Mouse (Mus musculus) adrenal gland, adult 2 months (tissue): ENCODE results near the gene Igsf21. TPM values are rescaled to one million over a fixed set of nuclear protein-coding genes. Genes with fewer than 3 reads are reported as not detected.

Source experiments
- DNase-seq: peaks from one replicate; pipeline ENCODE4 v3.0.0; 2021
- long read RNA-seq: library from polyadenylated mRNA; stranded (forward); transcript quantifications from one replicate; pipeline ENCODE4 v2.0.0, GENCODE M21; 2021
- polyA plus RNA-seq: library from polyadenylated mRNA; depleted of rRNA; stranded (reverse); fragments of >200 nt; gene quantifications from 2 replicates; pipeline ENCODE4 v1.2.3, GENCODE M21; 2012; rRNA removed
- total RNA-seq, 2 experiments: library from RNA; stranded (reverse); gene quantifications; 2 replicates each; pipeline ENCODE4 v1.2.3; 2021

Igsf21 gene
- total RNA-seq, result 1 to 10 TPM; 4.5 to 6.9 TPM
- 1.3 and 2.3 TPM in 2 replicates for polyA plus RNA-seq
- long read RNA-seq, partial matches to known transcripts, result 5 of 5 reads
- long read RNA-seq, other reads (novel, unspliced or antisense), result 0 of 5 reads

DNA sequence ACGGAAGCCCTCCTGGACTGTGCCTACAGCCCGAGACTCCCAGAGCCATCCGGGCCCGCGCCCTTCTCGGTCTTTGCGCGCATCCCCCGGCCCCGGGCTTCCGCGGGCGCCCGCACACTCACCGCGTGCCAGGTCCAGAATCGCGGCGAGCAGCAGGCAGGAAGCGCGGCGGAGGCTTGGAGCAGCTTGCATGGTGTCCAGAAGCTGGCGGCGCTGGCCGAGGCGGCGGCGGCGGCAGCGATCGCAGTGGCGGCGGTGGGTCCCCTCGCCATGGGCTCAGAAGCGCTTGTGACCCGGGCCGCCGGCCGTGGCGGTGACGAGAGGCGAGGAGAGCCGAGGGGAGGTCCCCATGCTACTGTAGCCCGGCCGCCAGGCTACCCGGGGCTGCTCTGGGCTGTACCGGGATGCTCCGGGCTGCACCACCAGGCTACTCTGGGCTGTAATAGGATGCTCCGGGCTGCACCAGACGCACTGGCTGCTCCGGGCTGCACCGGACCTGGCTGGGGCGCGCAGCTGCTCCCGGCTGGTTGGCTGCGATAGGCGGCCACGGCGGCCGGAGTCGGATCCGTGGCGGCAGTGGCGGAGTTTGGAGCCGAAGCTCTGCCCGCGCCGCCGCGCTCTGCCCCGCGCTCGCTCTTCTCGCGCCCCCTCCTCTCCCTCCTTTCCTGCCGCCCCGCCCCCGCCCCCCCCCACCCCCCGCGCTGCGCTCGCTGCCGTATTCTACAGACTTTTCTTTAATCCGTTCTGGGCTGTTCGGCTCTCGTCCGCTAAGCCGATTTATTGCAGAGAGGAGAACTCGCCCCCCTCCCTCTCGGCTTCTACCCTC is at the start of gene Igsf21:
Igsf21 (minus strand) TSS at position 605 of the 826 bp plus-strand sequence.
- DNase-seq, result peak; percentile 16

- DNase-seq, result no peak
Observed at GRCm38 (mm10) chr4:140285726-140286316, 39.2 kb upstream of the Igsf21 start.

DNA sequence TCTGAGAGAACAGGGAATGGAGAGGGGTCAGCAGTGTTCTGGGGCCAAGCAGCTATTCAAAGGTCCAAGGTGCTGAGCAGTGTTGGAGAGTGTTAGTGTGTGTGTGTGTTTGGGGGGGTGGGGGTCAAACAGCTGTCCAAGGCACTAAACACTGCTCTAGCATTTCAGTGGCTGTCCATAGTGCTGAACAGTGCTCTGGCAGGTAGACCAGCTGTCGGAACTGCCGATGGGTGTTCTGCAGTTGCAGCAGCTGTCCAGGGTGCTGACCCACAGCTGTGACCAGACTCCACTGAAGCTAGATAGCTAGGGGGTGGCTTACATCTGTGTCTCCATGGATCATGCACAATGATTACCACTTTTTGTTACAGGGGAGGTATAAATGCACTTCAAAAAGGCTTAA is 36.8 kb upstream of the Igsf21 start:
- peak; percentile 38 for DNase-seq

GRCm38 (mm10) chr4:140278269-140278668 is 31.7 kb upstream of the Igsf21 start:
- DNase-seq, result no peak

DNA sequence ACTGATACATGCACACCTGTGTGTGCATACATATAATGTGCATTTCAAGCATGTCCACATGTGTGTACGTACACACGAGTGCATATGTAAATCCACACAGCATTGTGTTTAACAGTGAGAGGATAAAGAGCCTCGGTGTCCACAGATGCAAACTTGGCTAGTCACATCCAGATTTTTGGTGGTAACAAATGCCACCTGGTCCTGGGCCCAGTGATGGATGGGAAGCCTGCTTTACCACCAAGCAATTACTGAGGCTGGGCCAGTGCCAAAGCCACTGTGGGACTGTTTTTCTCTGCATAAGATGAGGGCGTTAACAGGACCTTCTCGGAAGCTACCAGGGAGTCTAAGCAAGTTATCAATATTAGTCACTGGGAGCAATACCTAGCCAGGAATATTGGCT is 25.3 kb upstream of the Igsf21 start:
- no peak for DNase-seq

GRCm38 (mm10) chr4:140270451-140270850 is 23.9 kb upstream of the Igsf21 start:
- DNase-seq, result no peak

- no peak for DNase-seq
Observed at GRCm38 (mm10) chr4:140269184-140269840, 22.7 kb upstream of the Igsf21 start.

DNA sequence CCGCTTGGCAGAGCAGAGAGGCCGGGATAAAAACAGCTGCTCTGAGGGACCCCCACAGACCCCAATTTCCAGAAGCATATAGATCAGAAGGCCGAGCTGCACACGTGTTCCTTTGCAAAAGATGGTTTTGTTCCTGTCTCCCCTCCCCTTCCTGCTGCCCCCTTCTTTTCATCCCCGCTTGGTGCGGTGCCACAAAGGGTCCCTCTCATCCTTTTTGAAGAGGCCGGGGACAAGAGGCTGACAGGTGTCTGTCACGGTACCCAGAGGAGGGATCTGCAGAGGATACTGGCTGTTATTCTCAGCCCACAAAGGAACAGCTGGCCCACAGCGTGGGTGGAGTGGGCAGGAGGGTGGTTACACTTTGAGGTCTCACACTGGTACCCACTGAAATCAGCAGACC is 21.3 kb upstream of the Igsf21 start:
- DNase-seq, result no peak

- DNase-seq, result no peak
Observed at GRCm38 (mm10) chr4:140267086-140267485, 20.5 kb upstream of the Igsf21 start.

- DNase-seq, result peak; percentile 33
Observed at GRCm38 (mm10) chr4:140258968-140259367, 12.4 kb upstream of the Igsf21 start.

- peak; percentile 7 for DNase-seq
Observed at GRCm38 (mm10) chr4:140252369-140252768, 5.8 kb upstream of the Igsf21 start.

GRCm38 (mm10) chr4:140249011-140249744 is 2.6 kb upstream of the Igsf21 start:
- DNase-seq, result peak; percentile 37

DNA sequence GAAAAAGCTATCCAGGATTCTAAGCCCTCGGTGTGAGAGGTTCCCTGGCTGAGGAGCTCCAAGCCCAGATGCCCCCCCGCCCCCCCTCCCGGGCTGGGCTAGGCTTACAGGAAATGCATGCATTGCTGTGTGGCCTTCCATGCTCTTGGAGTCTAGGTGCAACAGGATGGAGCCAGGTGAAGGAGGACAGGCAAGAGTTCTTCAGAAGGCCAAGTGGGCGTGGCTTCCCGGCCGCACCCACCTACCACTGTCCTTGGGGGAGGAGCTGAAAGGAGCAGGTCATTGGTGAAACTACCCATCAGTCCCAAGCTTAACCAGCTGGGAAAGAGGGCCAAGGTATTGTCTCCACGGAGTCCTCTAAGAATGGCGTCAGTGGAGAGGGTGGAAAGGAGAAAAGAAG is 1.8 kb upstream of the Igsf21 start:
- DNase-seq, result no peak

GRCm38 (mm10) chr4:140247006-140248003 is 721 bp upstream of the Igsf21 start:
- DNase-seq, result no peak

- no peak for DNase-seq
Observed at GRCm38 (mm10) chr4:140245286-140246179, 1.1 kb downstream of the Igsf21 start.

GRCm38 (mm10) chr4:140244835-140245234 is 1.7 kb downstream of the Igsf21 start:
- DNase-seq, result no peak

- DNase-seq, result no peak
Observed at GRCm38 (mm10) chr4:140244161-140244813, 2.3 kb downstream of the Igsf21 start.

GRCm38 (mm10) chr4:140243231-140243630 is 3.4 kb downstream of the Igsf21 start:
- no peak for DNase-seq

- DNase-seq, result no peak
Observed at GRCm38 (mm10) chr4:140242291-140242690, 4.3 kb downstream of the Igsf21 start.
